Mouse (Mus musculus) myocyte (in vitro differentiated cells): ENCODE data around the gene Patz1.

ENCODE experiments used
- CEBPB ChIP-seq: IDR thresholded peaks from 2 replicates; pipeline ENCODE4 v1.6.1; 2011; ENCODE audit warnings: mild to moderate bottlenecking, moderate library complexity; ENCODE audit not compliant: poor library complexity, insufficient read depth, severe bottlenecking
- E2F4 ChIP-seq: IDR thresholded peaks from one replicate; pipeline ENCODE4 v1.6.1; 2011; ENCODE audit warnings: mild to moderate bottlenecking, control low read depth, moderate library complexity; ENCODE audit not compliant: insufficient read depth
- MAX ChIP-seq: IDR thresholded peaks from one replicate; pipeline ENCODE4 v1.6.1; 2011; ENCODE audit warnings: low read depth, mild to moderate bottlenecking, control low read depth
- MYOD1 ChIP-seq, 3 experiments: IDR thresholded peaks; one replicate each; pipeline ENCODE4 v1.6.1; 2011; ENCODE audit warnings: control low read depth in 2 of 3, low read depth in 2 of 3, mild to moderate bottlenecking in 2 of 3, moderate library complexity in 1 of 3; ENCODE audit not compliant: insufficient read length in 2 of 3, control insufficient read depth in 1 of 3
- MYOG ChIP-seq, 3 experiments: IDR thresholded peaks; one replicate each; pipeline ENCODE4 v1.6.1; 2011; ENCODE audit warnings: control low read depth in 2 of 3, low read depth in 2 of 3, mild to moderate bottlenecking in 2 of 3; ENCODE audit not compliant: insufficient read length in 2 of 3, control insufficient read depth in 1 of 3, insufficient read depth in 1 of 3
- POLR2A ChIP-seq: IDR thresholded peaks from one replicate; pipeline ENCODE4 v1.6.1; 2011; ENCODE audit warnings: low read depth, mild to moderate bottlenecking, control low read depth, moderate library complexity; ENCODE audit not compliant: insufficient read length
- POLR2AphosphoS2 ChIP-seq: IDR thresholded peaks from one replicate; pipeline ENCODE4 v1.6.1; 2011; ENCODE audit warnings: low read depth, control low read depth; ENCODE audit not compliant: insufficient read length
- REST ChIP-seq: IDR thresholded peaks from one replicate; pipeline ENCODE4 v1.6.1; 2011; ENCODE audit warnings: mild to moderate bottlenecking, control low read depth, moderate library complexity; ENCODE audit not compliant: insufficient read depth, insufficient read length
- SRF ChIP-seq: IDR thresholded peaks from one replicate; pipeline ENCODE4 v1.6.1; 2011; ENCODE audit warnings: low read depth; ENCODE audit not compliant: control insufficient read depth, insufficient read length
- TCF12 ChIP-seq: IDR thresholded peaks from one replicate; pipeline ENCODE4 v1.6.1; 2011; ENCODE audit warnings: mild to moderate bottlenecking, control low read depth; ENCODE audit not compliant: poor library complexity, insufficient read depth, severe bottlenecking
- TCF3 ChIP-seq: IDR thresholded peaks from one replicate; pipeline ENCODE4 v1.6.1; 2011; ENCODE audit warnings: low read depth, control low read depth; ENCODE audit not compliant: insufficient read length
- USF1 ChIP-seq: IDR thresholded peaks from one replicate; pipeline ENCODE4 v1.6.1; 2011; ENCODE audit warnings: low read depth, mild to moderate bottlenecking, control low read depth, moderate library complexity

DNA sequence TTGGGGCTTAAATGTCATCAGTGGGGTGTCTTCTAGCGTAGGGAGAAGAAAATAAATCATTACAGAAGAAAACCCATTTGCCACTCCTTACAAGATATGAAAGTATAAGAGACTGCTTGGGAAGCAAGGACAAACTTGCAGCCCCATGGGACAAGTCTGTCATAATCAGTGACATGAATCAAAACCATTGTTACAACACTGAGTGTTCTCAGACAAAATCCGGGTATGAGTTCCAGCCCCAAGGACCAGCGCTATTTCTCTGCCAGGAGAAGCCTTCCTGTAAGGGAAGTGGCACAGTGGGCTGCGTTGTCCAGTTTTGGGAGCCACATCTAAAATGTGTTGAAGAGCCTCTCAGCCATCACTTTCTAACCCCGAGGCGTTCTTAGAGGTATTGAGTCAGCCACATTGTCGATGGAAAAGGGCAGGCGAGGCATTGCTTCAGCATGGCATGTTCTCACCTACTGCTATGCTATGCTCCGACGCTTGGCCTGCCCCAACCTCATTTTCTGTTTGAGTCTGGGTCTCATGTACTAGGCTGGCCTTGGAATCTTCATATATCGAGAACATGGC, 45.6 kb downstream of the Patz1 start:
- no peak for TF ChIP-seq MYOG (IDR thresholded peaks at IDR 0.05; ENCODE audit: control insufficient read depth in 1 of 3, insufficient read depth in 1 of 3, insufficient read length in 2 of 3, low read depth in 2 of 3)
- no peak for TF ChIP-seq USF1
- TF ChIP-seq E2F4: no peak
- TF ChIP-seq POLR2A: no peak
- no peak for TF ChIP-seq MAX
- no peak for TF ChIP-seq TCF3
- TF ChIP-seq REST: no peak
- TF ChIP-seq POLR2AphosphoS2: no peak
- no peak for TF ChIP-seq TCF12
- no peak for TF ChIP-seq CEBPB
- no peak for TF ChIP-seq MYOD1 (IDR thresholded peaks at IDR 0.05; ENCODE audit: control insufficient read depth in 1 of 3, insufficient read length in 2 of 3, low read depth in 2 of 3)
- no peak for TF ChIP-seq SRF
